Mouse (Mus musculus) left cerebral cortex, postnatal 4 days (tissue): ENCODE measurements around the gene Nsdhl. TPM values are rescaled to one million over a fixed set of nuclear protein-coding genes. Genes with fewer than 3 reads are reported as not detected.

Experiments
- DNase-seq: peaks from one replicate; pipeline ENCODE4 v3.0.0-alpha.2; 2022
- intact Hi-C: fragments of 180-260 bp; cut with DNase I; formaldehyde crosslinking; loops from one replicate; pipeline ENCODE4 v1.15.1; 2025
- total RNA-seq, 2 experiments: library from RNA; stranded (reverse); gene quantifications; 2 replicates each; pipeline ENCODE4 v1.2.3; 2021

Nsdhl gene
- total RNA-seq: 10 to 100 TPM; 62.5 to 65.4 TPM

GRCm38 (mm10) chrX:72917884-72918681 lies at the start of gene Nsdhl, which contains the start of gene Cetn2:
TSS of gene Nsdhl (plus strand) at chrX:72918557.
TSS of gene Cetn2 (minus strand) at chrX:72918411.
- peak; percentile 89 for DNase-seq
- intact Hi-C loops: no loop called here

DNA sequence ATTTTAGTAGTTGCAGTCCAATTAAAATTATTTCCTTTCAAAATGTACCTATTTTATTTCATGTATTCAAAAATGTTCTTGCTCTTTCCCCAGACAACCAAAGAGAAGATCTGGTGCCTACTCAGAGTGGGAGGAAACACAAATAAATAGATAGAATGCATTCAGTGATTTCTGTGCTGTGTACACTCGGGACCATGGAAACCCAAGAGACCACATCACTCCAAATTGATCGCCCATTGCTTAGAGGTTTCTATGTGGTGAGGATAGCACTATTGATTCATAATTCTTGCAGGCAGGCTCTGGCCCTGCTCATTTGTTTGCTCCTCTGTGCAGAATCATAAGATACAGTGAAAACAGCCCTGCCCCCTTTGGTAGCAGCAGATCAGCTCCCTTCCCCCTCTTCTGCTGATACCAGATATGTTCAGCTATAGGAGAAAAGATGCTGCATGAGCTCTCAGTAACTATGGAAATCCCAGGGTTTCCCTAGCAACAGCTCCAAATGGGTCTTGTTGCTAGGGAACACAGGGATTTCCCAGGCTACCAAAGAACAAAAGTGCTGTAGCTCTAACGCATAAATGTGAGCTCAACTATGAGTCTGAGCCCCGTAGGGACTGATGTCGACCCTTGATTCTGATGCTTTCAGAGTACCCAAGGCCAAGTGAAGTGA lies 22.8 kb upstream of the Nsdhl start:
- intact Hi-C loops: no loop called here
- no peak for DNase-seq

DNA sequence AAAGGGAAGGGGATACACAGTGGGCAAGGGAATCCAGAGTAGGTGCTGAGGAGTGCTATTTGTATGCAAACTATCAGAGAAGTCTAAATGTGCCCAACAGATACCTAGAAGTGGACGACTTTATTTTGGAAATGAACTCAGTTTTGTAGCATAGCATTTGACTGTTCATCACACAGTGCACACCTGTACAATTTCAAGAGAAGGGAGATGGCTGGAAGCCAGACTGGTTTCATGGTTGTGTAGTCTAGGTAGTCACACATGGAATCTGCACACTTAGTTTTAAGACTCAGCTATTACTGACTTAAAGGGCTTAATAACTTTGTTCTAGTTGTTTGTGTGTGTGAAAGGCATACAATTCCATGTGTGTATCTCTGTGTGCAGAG lies 22.3 kb upstream of the Nsdhl start:
- DNase-seq: no peak
- intact Hi-C loops: no loop called here

DNA sequence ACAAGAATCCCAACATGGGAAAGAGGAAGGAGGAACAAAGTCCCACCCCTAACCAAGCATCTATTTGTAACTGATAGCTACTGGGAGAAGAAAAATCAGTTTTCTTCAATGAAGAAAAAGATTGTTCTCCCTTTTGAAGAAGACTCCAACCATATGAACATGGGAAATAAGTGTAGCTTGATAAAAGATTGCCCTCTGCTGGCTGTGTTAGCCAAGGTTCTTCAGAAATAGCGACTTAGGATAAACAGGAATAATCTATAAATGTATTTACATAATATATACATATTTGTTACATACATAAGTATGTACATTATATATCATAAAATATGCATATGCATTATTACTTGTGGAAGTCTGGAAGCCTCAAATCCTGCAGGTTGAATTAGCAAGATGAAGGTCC lies 15.8 kb upstream of the Nsdhl start:
- intact Hi-C loops: loop anchor here (5.0 kb wide), 2 partner anchors 80 to 1255 kb away; no protein-coding TSS in a partner anchor
- no peak for DNase-seq

GRCm38 (mm10) chrX:72907619-72908403 lies 10.5 kb upstream of the Nsdhl start:
- intact Hi-C loops: no loop called here

DNA sequence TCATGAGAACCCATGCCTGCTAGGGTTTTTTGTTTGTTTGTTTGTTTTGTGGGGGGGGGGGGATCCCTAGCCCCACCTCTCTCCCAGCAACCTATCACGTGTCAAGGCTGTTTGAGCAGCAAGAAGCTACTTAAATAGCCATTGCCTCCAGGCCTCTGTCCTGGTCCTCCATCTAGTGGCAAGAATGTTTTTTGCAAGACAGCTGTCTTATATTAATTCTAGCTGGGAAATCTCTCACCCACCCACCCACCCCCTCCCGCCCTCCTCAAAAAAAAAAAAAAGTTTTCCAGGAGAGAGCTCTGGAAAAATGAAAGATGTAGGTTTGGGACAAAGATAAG lies 10.0 kb upstream of the Nsdhl start:
- DNase-seq: peak; percentile 33
- intact Hi-C loops: no loop called here

More at GRCm38 (mm10) chrX:72907619-72908403, 10.5 kb upstream of the Nsdhl start:
- no peak for DNase-seq

GRCm38 (mm10) chrX:72911611-72912010 lies 6.7 kb upstream of the Nsdhl start:
- intact Hi-C loops: no loop called here

GRCm38 (mm10) chrX:72918682-72919059 lies 314 bp downstream of the Nsdhl start:
- intact Hi-C loops: no loop called here
- no peak for DNase-seq

More at GRCm38 (mm10) chrX:72911611-72912010, 6.7 kb upstream of the Nsdhl start:
- DNase-seq: no peak

DNA sequence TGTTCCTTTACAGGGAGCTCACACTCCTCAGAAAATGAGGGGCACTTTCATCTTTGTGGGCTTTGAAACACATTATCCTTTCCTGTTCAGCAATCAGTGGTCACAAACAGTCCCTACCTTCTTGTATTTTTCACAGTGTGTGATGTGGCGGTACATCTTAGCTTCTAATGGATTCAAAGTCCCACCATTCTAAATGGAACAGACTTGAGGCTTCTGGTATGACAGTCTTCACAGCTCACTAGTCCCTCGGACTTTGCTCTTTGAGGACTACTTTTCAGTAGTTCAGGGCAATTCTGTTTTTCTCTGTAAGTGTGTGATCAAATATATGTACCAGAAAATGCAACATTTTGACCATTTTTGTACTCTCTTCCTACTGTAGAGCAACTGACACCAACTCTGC lies 3.0 kb downstream of the Nsdhl start:
- DNase-seq: no peak
- intact Hi-C loops: no loop called here

DNA sequence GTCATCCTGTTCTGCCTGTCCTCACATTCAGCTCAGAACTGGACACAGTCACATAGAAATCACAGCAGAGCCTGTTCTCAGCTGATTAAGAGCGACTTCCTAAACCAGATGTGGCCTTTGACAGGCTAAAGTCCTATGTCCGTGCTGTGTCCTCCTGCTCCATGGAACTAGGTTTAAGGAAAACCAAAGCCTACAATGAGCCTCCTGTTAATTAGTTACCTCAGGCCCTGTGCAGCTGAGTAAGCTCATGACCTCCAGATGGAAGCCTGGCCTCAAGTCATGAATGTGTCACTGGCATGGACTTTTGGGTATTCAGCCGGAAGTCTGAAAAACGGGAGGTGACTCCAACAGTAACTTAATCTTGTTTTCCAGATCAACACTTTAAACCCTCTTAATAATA lies 35.1 kb downstream of the Nsdhl start:
- intact Hi-C loops: no loop called here
- DNase-seq: no peak

DNA sequence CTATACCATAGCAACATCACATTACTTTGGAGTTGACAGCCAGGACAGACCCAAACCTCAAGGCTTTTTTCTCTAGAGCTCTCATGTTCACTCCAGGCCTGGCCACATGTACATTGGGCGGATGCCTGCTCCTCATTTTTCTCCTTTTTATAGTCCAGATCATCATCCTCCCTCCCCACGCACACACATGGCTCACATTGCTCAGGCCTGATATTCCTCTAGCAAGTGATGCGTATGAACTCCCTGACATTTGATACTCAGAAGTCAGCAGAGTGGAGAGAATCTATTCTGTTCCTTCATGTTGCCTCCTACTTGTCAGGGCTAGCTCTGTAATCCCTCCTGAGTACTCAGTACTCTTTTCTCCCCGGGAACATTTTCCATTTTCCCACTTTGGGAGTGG lies 38.1 kb downstream of the Nsdhl start:
- intact Hi-C loops: no loop called here
- no peak for DNase-seq

DNA sequence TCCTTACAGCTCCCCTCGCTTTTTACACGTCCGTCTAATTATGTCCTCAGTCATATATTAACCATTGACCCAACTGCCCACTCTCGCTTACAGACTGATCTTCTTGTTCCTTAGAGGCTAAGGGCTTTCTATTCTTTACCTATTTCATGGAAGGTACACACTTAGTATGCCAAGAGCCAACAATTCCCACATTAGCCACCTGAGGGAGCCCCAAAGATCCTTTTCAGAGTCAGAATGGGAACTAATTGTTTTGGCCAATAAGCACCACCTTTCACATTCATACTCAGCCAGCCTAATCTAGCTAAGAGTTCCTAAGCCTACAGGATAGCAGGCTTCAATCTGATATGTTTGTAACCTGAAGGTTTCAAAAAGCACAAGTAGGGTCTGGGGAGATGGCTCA lies 42.1 kb downstream of the Nsdhl start:
- intact Hi-C loops: no loop called here
- no peak for DNase-seq

DNA sequence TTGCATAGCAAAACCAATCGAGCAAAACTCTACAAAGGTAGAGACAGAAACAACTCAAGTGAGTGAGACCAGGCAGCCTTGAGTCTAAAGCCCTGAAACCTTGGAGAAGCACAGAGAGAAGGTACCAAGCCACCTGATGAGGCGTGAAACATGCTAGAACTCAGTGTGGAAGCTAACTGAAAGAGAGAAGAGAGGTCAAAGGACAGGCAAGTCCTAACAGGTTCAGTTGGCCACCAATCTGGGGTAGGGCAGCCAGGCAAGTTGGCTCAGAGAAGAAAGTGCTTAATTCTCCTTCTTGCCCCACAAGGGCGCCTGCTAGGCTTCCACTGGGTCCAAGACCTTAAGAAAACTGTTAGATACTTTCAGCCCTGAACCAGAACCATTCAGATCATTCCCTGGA lies 43.2 kb downstream of the Nsdhl start:
- intact Hi-C loops: no loop called here
- DNase-seq: no peak

DNA sequence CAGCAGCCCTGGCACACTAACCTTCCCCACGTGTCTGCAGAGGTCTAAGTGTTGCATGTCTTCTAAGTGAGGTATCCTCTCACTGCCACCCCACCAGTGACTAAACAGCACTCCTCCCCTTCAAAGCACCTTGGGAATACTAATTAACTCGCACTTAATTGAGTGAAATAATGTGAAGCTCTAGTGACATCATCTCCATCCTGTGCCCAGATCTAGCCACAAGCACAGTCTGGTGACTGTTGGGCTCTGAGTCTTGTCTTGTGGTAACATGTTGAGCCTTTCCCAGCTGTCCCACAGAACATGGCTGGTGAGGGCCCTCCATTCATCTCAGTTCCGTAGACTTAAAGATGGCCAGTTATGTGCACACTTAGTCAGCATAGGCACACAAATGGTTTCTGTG lies 44.4 kb downstream of the Nsdhl start:
- intact Hi-C loops: no loop called here
- DNase-seq: no peak

- intact Hi-C loops: no loop called here
- DNase-seq: no peak
Measured at GRCm38 (mm10) chrX:72982831-72983230, 64.5 kb downstream of the Nsdhl start.

DNA sequence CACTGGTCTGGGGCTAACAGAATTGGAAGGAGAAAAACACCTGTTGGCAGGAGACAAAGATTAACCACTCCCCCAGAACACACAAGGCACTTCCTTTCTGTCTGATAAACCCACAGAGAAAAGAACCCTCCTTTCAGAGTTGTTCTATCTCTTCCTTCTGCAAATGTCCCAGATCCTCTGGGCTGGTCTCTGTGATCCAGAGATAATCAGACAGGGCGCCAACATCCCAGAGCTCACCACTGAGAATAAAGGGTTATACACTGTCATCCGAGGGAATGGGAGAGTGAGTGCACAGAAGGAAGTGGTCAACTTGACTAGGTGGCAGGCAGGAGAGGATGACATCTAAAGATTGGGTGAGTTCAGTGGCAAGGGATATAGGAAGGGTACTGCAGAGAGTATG lies 67.2 kb downstream of the Nsdhl start:
- intact Hi-C loops: no loop called here
- no peak for DNase-seq

GRCm38 (mm10) chrX:72986841-72987519 lies 68.6 kb downstream of the Nsdhl start, which contains the start of gene Zfp185:
TSS of gene Zfp185 (plus strand) at chrX:72987339.
- intact Hi-C loops: no loop called here
- DNase-seq: peak; percentile 29

GRCm38 (mm10) chrX:72987520-72987905 lies 69.2 kb downstream of the Nsdhl start:
- intact Hi-C loops: no loop called here
- DNase-seq: no peak

DNA sequence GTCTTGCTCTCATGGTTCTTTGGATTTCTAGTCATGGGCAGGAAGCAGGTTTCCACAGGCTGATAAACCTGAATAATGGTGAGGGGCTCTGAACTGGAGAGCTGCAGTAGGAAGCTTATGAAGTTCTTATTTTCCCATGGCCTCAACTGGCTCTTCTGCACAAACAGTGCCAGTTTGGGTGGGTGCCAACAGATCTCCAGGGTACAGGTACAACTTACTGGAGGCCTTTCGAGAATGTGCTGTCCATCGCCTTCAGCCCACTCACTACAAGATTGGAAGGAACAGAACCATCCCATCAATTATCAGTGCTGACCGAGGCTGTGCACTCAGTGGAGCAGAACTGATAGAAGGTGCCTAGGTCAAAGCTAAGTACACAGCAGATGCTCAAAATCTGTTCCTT lies 70.1 kb downstream of the Nsdhl start:
- DNase-seq: no peak
- intact Hi-C loops: no loop called here

GRCm38 (mm10) chrX:72990581-72990980 lies 72.2 kb downstream of the Nsdhl start:
- intact Hi-C loops: no loop called here
- no peak for DNase-seq
